Mouse (Mus musculus): ENCODE measurements around the gene Lrrfip1.

DNA sequence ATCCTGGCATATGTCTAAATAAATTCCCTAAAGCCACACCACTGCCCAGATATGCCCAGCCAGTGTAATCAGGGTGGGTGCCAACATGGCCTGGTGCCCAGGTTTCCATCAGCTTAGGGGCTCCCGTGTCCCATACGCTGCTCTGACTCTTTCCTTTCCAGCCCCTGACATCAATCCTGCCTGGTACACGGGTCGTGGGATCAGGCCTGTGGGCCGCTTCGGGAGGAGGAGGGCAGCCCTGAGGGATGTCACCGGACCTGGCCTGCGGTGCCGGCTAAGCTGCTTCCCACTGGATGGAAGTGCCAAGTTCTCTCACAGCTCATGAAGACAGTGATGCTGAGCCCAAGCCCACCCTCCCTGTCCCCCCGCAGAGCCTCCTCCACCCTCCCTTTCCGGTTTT lies 44.8 kb upstream of the Lrrfip1 start:
- TF ChIP-seq CTCF (IDR thresholded peaks at IDR 0.05; ENCODE audit: borderline replicate concordance, extremely low read depth, insufficient read depth, insufficient read length) (no peak), POLR2A (IDR thresholded peaks at IDR 0.05; ENCODE audit: borderline replicate concordance, extremely low read depth, insufficient read depth, insufficient read length, poor library complexity, severe bottlenecking) (no peak)

Data from brain, embryonic 14.5 days (tissue).